Mouse (Mus musculus) CD8-positive naive resting alpha-beta T cell, adult 2 months (primary cell): Measurements from ENCODE around the gene Rbm47.

Source experiments
- DNase-seq, 2 experiments: peaks; one replicate each; pipeline ENCODE4 v3.0.0; 2022; ENCODE audit warnings: low read depth in 2 of 2, low spot score in 2 of 2

Gene Rbm47

DNA sequence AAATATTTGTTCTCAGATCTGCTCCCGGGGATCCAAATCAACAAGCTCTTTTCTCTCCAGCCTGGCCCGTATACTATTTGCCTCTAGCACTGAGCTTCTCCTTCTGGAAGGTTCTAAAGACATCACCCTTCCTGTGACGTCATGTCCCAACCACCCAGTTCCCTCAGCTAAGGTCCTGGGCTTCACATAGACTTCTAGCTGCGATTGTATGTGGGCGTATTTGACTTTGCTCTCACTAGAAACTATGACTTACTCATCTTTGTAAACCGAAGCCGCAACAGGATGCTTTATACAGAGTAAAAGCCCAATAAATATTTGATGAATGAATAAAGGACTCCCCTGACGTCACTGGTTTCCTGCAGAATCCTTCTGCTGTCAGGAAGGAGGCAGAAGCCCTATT, 7.2 kb downstream of the Rbm47 start:
- DNase-seq, result no peak

DNA sequence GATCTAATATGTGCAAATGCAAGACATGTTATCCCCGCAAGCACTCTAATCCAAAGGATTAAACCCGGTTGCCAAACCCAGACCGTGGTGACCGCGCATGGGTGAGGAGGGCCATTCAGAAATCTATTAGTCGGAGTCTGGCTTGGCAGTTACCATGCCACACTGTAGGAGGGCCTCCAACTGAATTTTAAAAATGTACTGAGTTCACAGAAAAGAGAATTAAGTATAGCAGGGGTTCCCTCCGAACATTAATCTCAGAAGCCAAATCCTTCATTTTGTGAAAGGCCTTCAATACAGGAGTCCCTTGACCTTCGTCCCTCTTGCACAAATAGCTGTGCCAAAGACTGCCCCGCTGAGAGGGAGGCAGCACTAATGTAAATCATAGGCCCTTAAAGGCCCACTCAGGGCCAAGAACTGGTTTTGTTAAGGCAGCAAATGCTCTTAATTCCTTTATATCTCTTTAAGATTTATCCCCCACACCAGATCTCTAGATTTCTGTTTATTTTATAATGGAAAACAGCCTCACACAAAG, 16.4 kb downstream of the Rbm47 start:
- no peak for DNase-seq

DNA sequence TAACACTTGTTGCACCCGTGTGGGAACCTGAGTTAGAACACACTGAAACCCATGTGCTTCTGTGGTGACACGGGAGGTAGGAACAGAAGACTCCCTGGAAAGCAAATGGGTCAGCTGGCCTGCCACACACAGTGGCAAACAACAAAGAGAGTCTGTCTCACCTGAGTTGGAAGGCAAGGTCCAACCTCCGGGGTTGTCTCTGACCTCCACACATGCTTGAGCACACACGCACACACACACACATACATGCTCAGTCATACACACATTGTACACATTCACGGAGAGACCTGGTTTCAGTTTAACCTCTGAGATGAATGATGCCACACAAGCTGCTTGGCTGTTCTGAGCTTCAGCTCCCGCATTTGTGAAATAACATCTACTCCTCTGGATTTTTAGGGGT, 18.3 kb downstream of the Rbm47 start:
- no peak for DNase-seq

DNA sequence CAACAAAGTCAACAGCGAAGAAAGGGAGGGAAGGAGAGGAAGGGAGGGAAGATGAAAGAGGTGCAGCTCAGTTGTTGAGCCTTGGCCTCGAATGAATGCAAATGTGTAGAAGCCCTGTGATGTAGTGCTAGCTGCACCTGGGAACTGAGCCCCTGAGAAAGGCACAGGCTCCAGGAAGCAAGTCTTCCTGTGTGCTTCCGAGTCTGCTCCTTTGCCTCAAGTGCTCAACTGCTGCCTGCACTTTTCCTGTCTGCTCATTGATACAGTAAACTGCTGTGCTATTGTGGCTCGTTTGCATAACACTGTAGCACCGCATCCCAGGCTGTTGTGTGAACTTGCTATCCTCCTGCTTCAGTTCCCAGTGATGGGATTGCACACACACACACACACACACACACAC, 19.4 kb downstream of the Rbm47 start:
- DNase-seq, result no peak

DNA sequence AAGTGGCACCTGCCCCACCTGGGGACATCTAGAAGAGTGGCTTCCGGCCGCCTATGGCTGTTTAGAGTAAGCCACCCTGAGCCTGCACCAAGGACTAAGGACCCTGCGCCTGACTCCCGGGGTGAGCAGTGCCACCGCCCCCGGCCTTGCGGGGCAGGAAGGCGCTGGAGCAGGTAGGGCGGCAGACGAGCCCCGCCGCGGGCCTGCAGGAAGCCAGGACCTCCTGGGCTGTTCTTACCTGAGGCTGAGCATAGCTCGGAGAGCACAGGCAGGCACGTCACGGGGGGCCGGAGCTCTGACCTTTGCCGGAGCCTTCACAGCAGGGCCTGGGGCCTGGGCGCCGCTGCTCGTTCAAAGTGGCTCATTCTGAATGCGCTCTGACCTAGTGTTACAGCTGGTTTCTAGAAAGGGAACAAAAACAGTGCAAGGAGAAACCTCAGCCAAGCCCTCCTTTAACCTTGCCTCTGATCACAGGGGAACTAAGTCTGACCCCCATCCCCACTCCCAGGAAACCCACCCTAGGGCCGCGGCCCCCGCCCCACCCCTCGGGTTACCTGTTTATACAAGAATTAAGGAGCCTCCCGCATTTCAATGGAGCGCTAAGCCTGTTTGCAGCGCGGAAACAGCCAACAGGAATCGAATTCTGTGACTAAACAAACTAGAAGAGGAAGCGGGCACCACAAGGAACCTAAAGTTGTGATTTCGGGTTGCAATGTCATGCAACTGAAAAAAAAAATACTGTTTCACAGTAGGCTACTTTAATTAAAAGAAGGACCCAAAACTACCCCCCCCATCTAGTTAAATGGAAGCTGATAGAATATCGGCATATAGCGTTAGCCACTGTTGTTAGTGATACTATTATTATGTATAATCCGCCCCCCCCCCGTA, 21.4 kb downstream of the Rbm47 start:
- peak; percentile 48 to 59 for DNase-seq

DNA sequence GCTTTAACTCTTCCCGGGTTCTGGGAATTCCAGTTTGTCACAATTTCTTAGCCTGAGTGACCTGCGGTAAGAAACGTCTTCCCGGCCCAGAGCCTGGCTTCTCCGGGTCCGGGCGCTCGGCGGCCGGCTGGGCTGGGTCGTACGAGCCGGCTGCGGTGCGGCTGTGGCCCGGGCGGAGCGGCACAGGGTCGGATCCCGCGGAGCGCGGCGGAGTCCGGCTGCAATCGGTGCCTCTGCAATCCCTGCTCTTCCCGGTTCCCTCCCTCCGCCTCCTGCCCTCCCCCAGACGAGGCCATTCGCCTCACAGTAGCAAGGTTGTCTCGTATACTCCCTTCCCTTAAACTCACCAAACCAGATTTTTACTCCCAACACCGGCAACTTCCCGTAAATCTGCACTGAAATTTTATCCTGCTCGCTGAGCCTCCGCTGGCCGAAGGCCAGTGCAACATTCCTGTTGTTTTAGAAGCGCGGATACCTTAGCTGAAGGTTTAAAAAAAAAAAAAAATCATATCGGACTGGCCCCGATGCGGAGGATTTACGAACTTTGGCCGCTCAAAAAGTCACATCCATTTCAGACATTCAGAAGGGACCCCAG, 22.1 kb downstream of the Rbm47 start:
- DNase-seq, result peak in 1 of 2 experiments; percentile 4

DNA sequence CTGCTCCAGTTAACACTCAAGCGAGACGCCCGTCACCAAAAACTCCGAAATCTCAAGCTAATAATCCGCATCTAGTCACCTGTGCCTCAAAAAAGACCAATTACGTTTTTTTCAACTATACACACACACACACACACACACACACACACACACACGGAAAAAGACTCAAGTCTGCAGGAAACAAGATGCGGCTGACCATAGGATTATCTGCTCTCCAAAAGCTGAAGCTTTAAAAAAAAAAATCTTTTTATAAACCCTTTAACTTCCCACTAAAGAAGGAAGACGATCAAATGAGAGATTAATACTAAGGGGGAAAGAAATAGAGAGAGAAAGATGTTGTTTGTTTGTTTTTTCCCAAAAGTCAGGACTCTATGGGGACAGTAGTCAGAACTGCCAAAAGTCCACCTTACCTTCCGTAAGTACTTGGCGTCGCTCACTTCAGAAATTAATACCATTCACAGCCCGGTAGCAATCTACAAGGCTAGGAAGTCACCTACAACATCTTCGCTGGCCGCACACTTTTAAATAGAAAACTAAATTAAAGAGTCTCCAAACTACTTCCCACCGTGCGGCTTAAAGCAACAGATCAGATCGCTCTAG, 22.7 kb downstream of the Rbm47 start:
- no peak for DNase-seq

DNA sequence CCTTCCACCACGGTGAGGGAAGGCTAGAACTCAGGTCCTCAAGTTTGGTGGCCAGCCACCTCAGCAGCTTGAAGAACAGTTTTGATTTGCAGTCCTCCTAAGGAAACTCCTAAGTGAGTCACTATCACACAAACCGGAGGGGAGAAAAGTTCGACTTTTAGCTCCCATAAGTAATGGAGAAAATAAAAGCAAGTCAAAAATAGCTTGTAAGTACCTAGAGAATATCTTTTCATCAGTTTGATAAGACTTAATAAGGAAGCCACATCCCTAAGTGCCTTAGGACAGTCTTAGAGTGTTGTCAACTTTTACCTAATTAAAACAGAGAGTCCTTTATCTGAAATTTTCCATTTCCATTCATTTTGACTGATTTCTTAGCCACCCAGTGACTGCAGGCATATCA, 23.3 kb downstream of the Rbm47 start:
- DNase-seq, result no peak

DNA sequence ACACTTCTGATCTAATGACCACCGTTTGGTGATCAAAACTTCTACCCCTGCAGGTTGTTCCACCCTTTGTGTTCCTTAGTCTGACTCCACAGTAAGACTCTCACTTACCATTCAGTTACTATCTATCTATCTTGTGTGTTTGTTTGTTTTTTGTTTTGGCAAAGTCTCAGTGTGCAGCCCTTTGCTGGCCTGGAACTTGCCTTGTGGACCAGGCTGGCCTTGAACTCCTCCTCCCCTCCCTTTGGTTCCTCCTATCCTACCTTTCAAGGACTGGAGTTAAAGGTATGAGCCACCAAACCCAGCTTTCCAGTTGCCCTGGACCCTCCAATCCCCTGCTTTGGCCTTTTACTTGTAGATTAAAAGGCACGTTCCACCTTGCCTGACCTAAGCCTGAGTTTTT, 23.8 kb downstream of the Rbm47 start:
- DNase-seq, result no peak

DNA sequence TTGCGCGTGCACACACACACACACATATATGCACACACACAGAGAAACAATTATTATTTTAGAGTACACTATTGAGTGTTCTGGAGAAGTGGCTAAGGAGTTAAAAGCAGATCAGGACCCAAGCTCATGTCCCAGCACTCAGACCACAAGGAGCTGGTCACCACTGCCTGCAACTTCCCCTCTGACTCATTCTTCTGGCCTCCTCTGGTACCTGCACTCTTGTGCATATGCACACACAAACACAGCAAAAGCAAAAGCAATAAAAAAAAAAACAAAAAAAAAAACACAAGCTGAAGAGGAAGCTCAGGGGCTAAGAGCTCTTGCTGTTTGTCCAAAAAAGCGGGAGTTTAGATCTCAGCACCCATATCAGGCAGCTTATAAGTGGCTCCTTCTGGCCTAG, 25.6 kb downstream of the Rbm47 start:
- no peak for DNase-seq

DNA sequence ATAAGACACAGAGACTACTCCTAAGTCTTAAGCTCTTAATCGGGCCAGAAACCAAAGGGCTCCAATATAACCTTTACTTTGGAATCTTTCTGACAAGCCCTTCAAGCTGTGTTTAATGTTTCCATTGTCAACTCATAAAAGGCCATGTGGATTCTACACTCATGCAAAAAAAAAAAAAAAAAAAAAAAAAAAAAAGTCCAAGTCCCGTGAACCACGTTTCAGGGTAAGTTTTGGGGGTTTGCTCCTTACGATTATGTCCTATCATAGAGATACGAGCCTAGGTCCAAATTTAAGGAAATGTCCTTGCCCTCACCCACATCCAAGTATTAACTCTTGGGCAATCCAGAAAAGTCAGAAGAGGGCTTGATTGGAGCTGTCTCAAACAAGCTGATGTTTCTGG, 27.3 kb downstream of the Rbm47 start:
- DNase-seq, result no peak

DNA sequence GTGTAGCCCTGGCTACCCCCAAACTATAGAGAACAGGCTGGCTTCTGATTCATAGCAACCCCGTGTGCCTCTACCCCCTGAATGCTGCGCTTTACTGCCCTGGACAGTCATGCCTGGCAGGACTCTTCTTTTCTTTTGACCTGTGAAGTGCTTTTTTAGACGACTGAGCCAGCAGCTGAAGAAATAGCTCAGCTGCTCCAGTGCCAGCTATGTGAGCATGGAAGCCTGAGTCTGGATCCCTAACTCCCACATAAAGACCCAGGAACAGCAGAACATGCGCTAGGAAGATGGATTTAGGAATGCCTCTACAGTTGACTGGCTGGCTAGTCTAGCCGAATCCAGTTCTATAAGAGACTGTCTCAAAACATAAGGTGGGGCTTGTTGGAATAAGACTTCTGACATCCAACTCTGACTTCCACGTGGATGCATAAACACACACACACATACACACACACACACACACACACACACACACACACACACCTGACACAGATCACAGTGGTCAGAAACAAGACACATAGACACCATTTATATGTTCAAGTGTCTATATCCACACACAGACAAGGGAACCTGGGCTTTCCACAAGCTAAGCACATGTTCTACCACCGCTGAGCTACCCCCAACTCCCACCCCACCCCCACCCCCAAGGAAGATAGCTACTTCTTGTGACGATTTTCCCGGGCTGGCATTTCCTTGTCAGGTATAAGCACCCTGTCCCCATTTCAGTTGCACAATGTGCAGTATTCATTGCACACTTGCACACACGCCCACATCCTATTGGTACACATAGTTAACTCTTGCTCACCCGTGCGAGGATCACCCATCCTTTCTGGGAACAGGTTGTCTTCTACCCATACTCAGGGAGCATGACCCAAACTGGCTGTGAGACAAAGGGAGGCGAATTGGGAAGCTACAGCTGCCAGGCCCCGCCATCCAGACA, 29.6 kb downstream of the Rbm47 start:
- no peak for DNase-seq

DNA sequence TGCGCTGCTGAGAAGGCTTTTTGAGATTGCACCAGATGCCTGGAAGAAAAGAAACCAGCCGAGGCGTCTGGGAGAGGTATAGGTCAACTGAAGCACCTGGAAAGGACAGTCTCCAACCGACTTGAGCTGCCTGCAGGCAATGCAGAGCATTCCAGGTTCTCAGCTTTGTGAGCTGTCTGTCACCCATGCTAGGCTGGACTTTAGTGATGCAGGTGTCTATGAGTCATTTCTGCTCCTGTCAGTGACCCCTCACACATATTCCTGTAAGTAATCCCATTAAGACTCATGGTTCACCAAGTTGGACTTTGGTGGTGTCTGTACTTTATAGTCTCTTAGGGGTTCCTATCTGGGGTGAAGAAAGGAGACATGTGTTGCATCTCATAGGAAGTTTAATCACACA, 31.4 kb downstream of the Rbm47 start:
- DNase-seq, result no peak

DNA sequence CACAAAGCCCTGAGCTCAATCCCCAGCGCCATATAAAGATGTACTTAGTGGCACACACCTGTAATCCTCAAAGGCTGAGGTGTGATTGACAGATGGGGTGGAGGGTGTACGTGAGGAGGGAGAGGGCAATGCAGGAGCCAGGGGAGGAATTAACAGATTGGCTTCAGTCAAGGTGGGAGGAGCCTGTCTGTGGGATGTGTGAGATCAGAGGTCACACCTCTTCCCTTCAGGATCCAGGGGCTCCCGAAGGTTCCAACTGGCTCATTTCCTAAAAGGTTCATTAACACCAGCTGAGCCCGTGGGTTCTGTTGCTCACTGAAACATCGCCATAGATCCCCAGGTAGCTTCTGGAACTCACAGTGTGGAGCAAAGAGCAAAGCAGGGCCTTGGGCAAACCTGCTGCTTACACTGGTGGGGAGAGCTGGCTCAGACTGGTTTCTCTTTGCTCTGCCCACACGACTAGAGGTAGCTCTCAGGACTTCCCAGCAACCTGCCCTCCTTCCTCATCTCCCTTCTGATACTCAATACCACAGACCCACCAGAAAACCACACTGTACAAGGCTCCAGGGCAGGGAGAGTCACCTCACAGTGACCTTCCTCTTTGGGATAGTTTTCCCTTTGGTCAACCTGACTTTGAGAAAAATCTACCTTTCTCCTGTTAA, 33.2 kb downstream of the Rbm47 start:
- DNase-seq, result no peak

DNA sequence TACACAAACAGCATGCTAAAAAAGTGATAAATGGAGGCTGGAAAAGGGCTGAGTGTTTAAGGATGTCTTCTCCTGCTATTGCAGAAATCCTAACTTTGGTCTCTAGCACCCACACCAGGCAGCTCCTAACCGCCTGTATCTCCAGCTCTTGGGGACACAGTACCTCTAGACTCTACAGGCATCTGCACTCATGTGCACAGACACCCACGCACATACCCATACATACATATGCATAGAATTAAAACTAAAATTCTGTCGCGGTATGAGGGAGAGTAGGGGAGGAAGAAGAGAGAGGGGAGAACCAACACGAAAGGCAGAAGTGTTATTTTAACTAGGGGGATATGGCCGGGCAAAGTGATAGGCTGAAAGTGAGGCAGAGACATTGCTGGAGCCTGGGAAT, 33.7 kb downstream of the Rbm47 start:
- no peak for DNase-seq

DNA sequence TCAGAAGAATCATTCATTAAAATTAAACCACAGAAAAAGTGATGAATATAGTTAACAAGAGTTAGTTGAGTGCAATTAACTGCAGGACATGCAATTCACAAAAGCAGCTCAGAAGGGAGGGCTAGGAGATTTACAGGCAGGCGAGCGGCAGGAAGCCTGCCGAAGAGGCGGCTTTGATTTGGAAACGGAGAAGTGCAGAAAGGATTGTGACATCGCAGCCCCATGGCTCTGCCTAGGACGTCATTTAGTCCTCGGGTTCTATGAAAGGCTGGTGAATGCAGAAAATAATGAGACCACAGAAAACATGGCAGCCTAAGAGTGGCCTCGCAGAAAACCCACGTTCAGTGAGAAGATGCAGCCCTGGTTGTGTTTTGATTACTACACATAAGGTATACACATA, 34.3 kb downstream of the Rbm47 start:
- no peak for DNase-seq

DNA sequence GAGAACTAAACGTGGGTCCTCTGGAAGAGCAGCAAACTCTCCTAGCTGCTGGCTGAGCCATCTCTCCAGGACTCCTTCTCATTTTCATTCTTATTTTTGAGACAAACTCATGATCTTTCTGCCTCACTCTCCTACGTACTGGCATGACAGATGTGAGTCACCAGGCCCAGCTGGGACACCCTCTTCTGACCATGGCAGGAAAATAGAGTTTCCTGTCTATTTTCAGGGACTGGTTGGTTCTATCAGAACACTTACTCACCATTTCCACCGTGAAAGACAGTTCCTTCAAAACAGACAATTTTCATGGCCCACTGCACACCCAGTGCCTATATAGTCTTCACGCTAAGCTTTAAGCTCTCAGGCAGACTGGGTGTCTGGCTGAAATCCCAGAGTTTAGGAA, 35.7 kb downstream of the Rbm47 start:
- no peak for DNase-seq

DNA sequence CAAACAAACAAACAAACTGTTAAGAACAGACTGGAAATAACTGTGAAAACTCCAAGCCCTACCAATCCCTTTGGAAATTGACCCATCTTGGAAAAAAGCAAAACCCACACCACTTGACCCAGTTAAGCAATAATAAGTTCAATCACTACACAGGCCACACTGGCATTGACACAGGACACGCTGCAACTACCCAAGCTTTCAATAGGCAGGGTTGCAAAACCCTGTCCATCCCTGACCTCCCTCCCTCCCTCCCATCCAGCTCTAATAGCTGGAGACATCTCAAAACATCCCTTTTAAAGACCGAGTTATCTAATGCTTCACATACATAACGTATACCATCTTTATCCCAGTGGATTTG, 37.1 kb downstream of the Rbm47 start:
- no peak for DNase-seq

DNA sequence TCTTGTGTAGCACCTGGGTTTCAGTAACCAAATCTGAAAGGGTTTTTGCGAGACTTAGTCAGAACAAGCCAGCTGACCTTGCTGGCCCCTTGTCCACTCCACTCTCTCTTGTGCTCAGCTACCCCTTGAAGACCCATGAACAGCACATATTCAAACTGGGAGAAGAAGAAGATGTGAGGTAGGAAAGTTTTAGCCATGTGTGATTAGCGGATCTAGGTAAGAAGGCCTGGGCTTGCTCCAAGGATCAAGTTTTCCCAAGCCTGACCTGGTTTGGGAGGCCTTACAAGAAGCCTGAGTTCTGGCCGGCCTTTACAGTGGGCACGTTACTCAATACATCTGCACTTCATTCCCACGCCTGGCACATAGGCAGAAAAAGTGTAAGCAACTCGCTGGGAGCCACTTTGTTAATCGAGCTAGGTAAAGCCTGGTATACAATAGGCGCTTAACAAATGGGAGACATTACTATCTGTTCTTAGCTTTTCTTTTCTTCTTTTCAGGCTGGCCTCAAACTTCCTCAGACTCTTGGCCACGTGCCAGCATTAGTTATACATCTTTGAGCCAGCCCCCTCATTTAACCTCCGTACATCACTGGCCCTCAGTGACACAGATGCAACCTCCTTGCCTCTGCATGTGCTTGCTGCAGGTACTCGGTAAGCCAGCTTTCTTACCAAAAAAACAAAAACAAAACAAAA, 37.6 kb downstream of the Rbm47 start:
- DNase-seq, result no peak

DNA sequence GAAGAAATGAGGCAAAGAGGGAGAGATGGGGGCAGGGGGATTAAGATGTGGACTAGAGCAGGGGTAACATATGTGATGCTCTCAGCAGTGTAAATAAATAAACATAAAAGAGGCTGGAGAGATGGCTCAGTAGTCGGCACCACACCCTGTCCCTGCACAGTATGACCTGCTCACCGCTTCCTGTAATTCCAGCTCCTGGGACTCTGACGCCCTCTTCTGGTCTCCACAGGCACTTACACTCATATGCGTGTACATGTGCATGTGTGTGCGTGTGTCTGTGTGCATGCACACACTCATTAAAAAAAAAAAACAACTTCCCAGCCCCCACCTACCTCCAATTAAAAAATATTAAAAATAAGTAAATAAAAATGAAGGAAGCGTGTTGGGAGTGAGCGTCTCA, 38.3 kb downstream of the Rbm47 start:
- DNase-seq, result no peak
